Mouse (Mus musculus) thymus, postnatal 36 days (tissue): ENCODE measurements around the gene Dnajc1.

Experiments
- DNase-seq, 2 experiments: peaks; one replicate each; pipeline ENCODE4 v3.0.0; 2022; ENCODE audit warnings: mixed read lengths in 2 of 2

Gene Dnajc1

DNA sequence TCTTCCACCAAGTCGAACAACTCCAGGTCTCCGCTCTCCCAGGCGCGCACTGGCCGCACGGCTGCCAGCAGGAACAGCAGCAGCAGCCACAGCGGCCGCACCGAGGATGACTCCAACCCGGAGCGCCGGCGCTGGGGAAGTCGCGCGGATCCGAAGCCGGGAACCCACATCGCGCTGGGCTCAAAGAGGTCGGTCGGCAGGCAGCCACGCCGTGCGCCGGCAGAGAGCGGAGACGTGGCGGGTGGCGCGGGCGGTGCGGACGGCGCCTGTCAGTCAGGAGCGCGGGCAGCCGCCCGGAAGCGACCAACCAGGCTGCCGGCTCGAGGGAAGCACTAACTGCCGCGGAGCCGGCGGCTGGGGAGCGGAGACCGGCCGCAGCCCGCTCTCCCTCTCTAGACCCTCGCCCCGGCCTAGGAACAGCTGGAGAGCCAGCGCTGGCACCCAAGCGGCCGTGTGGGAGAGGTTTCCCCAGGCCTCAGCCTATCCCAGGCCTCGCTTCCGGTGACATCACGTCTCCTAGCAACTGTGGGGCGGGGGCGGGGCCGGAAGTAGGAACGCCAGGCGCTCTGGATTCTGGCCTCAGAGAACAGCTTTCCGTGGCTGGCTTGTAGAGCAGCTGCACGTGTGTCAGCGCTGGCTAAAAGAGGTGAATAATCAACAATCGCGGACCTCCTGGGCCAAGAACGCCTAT is at the start of gene Dnajc1:
Gene Dnajc1, minus strand, starts transcription at position 500 of the 691 bp plus-strand sequence.
- DNase-seq: peak; percentile 85 to 87

DNA sequence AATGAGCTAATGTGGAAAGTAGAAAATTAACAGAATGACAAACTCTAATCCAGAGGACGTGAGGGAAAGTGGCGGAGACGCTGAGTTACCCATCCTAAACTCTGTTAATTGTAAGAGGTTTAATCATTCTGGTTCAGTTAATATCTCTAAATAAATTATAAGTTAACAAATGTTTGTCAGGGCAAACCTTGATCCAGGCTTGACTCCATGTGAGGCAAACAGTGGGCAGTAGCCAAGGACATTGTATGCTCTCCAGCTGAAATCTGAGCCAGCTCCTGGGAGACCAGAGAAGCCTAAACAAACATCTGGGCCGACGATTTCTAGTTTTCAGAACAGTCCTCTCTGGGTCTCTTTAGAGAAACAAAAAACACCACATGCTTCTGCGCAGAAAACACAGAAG is 49.2 kb upstream of the Dnajc1 start:
- no peak for DNase-seq

DNA sequence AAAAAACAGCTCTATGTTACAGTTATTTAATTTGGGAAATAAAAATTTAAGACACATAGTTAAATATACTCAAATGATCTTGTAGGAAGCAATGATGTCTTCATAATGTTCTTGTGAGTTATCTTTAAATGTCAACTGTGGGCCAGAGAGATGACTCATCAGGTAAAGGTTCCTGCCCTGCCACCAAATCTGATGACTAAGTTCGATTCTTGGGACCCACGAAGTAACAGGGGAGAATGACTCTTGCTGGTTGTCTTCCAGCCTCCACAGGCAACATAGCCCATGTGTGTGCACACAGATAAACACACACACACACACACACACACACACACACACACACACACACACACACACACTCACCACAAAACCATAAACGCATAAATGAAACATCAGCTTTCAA is 22.6 kb upstream of the Dnajc1 start:
- DNase-seq: no peak

DNA sequence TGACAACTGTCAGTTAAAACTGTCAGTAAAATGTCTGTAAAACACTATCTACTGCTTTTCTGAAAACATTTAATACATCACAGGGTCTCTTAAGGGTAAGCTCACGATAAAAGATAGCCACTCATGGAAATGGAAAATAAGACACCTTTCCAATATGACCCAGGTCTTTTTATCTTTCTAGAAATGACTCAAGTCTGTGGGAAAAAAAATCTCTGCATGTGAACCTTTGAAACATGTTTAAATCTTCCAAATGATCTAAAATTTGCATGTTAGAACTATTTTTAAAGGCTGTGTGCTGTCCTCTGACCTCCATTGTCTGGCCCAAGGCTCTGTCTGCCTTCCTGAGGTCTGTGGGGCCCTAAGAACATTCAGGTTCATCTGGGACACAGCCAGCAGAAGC is 11.0 kb upstream of the Dnajc1 start:
- no peak for DNase-seq

DNA sequence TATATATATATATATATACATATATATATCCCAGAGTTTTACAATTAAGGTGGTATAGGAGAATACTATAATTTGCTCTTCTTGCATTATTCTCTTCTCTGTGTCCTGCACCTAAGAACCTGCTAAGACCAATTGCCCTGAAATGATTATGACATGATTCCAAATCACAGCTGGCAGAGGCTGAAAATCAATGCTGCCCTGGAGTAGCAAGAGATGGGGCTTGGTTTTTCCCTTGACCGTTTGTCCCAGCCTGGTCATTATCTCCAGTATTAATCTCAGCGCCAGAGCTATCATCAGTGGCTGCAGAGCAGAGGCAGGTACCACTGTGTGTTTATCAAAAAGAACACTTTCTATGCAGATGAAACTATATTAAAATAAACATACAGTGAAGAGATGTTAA is 9.1 kb upstream of the Dnajc1 start:
- no peak for DNase-seq

DNA sequence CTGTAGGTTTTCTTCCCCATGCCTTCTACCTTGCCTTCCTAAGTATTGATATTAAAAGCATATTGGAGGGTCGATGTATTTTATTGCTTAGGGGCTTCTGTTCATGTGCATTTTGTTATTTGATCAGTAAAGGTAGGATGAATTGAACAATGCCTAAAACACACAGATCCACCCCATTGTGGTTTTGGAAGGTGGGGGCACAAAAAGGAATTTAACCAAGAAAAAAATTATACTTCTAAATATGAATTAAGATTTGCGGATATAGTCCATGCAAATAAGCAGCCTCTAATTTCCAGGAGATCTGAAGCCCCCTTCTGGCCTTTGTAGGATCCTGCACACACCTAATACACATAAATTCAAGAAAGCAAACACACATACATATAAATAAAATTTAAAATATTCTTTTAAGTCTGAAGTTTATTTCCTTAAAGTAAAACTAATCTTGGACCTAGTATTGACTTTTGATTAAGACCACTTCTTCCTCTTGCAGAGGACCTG is 441 bp upstream of the Dnajc1 start:
- no peak for DNase-seq

DNA sequence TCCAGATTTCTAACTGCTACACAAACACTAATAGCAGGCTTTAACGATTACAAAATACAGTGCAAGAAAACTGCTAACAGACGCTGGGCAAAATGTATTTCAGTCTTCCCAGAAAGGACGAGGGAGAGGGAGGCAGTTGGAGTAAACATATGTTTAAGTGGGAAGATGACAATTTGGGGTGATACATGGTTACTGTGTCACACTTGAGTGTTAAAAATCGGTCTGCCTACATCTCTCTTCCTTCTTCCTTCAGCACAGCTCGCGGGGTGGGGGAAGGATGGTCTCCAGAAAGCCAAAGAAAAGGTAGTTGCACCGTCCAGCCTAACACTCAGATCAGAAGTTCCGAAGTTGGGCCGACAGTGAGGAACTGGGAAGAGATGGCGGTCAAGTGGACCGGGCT is 769 bp downstream of the Dnajc1 start:
- no peak for DNase-seq

DNA sequence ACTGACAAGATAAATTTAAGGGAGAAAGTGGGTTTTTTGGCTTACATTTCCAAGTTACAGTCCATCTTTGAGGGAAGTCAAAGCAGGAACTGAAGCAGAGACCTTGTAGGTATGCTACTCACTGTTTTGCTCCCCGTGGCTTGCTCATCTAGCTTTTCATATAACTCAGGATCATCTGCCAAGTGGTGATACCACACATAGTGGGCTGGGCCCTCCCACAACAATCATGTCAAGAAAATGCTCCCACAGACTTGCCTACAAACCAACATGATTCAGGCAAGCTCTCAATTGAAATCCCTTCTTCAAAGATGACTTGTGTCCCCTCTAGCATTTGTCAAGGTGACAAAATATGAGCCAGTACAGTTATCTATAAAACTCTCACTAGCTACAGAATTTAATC is 3.0 kb downstream of the Dnajc1 start:
- DNase-seq: no peak

DNA sequence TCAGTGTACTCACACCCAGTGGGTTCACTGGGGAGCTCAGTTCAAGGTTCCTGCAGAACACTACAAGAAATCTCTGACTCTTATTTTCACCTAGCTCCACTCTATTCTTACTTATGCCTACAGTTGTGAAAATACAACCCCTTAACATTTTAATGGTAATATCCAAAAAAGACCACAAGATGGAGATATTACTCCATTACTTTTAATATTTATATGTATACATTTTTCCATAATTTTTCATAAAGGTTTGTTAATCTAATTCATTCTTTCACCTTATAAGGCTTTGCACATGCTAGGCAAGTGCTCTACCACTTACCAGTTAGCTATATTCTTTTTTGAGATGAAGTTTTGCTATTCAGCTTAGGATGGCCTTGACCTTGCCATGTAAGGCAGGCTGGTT is 11.0 kb downstream of the Dnajc1 start:
- no peak for DNase-seq

DNA sequence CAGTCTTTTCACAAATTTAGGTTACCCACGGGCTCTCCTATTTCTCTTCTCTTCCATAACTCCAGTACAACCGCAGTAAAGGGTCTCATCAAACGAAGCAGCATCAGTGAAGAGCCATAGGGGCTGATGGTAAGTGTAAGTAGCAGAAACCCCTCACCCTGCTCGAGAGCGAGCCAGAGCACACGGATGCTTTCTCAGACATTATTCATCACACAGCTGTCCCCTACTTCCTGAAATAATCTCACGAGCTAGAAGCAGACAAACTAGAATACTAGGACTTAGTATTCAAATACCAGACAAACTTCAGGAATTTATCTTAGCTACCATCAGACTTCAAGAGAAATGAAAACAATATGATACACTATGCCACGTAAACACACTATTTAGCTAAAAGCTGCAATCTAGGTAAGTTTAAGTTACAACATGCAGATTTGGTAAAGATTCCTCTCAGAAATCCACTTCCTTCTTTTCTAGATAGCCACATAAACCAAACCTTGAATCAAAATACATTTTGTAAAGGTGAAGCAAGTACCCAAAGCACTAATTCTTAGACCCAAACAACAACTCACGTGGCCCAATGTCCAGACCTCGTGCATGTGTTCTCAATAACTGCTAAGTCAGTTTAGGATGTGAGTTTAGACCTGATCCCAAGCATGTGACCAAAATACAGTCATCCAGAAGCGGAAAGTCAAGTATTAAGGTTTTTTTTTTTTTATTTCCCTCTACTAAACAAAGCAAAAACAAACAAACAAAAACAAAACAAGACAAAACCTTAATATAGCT is 20.0 kb downstream of the Dnajc1 start:
- no peak for DNase-seq

DNA sequence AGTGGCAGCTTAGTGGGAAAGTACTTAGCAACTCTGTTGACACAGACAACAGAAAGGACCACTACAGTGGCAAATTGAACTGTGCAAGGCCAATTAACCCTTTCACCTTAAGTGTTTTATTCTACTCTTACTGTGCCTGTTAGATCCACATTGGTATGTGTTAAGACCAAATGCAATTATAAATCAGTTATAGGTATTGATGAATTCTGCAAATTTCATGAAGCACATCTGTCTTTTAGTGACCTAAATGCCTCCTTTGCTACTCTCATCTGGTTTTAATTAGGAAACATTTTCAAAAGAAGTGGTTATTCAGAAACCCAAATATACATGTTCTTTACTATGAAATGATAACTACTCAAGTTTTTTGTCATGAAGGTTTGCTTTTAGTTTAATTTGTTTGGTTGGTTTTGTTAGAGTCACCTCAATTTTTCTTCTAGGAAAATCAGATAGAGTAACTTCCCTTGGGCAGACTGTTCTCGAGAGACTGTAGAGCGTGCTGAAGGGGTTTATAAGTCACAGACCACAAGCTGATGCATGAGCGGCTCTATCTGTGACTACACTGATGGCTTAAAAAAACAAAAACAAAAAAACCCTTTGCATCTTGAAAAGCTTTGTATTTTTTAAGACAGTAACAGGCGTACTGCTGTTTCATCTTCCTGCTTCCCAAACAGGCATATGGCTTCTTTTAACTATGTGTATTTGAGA is 21.7 kb downstream of the Dnajc1 start:
- no peak for DNase-seq

DNA sequence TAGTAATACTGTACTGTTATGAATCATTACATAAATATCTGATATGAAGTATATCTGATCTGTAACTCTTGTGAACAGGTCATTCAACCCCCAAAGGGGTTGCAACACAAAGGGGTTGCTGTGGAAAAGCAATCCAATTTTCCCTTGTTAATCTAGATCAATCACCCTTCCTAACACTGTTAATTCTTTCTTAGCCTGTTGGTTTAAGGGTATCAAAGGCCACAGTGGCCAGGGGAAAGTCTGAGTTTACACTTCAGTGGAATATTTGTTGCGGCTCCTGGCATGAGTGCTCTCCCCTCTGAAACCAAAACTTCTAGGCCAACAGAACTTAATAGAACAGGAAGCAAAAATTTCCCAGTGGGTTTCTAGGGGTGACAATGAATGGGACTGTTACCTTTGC is 28.2 kb downstream of the Dnajc1 start:
- no peak for DNase-seq

DNA sequence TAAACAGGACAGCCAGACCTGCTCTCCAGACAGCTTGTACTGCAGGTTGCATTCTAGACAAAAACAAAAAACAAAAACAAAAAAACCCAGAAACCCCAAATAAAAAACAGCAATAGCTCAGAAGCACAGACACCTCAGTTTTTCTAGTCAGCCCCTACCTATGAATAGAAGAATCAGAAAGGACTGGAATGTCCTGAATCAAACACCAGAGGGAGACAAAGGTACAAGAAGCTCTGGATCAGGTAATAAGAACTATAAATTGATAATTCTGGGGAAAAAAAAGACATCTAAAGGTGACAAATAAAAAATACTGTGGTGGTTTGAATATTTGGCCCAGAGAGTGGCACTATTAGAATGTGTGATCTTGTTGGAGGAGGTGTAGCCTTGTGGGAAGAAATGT is 37.3 kb downstream of the Dnajc1 start:
- DNase-seq: no peak

DNA sequence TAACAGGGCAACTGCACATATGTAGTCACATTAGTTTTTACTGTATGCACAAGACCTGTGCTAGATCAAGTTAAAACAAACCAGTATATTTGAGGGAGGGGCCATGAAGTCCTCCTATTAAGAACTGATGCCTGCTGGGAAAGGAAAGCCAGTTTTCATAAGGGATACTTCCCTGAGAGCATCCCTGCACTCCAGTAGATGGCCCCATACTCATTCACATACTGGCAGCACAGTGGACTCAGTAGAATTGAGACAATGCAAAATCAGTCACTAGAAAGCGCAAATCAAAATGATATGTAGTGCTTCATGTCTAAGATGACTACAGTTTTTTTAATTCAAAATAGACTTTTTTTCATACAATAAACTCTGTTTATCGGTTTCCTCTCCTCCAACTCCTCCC is 40.0 kb downstream of the Dnajc1 start:
- DNase-seq: no peak

DNA sequence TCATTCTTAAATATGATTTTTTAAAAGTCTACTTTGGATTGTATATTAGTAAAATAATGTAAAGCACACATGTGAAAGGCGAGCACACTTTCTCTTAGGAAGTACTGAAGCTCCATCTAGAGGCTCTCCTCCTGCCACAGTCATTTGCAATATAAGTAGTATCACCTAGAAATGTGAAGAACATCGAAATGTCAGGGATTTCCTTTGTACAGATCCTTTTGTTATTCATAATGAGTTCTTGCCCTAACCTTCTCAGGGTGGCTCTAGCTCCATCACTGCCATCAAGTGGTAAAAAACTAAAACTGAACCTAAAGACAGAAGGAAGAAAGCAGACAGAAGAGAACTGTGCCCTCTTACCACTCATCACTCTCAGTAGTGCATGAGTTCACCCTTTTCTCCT is 49.2 kb downstream of the Dnajc1 start:
- no peak for DNase-seq

DNA sequence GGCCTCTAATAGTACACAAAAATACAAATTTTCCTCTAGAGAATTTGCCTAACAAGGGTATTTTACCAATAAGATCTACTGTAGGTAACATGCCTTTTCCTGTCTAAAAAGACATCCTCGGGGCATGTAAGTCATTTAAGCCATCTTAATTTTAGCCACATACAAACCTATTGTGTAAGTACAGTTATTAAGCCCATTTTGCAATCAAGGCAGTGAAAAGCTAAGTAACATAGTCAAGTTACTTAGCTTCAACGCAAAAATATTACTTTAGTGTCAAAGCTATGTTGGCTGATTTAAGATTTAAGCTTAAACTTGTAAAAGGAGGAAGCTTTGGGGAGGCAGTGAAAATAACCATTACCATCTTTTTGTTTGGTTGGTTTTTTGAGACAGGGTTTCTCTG is 74.0 kb downstream of the Dnajc1 start:
- DNase-seq: no peak

DNA sequence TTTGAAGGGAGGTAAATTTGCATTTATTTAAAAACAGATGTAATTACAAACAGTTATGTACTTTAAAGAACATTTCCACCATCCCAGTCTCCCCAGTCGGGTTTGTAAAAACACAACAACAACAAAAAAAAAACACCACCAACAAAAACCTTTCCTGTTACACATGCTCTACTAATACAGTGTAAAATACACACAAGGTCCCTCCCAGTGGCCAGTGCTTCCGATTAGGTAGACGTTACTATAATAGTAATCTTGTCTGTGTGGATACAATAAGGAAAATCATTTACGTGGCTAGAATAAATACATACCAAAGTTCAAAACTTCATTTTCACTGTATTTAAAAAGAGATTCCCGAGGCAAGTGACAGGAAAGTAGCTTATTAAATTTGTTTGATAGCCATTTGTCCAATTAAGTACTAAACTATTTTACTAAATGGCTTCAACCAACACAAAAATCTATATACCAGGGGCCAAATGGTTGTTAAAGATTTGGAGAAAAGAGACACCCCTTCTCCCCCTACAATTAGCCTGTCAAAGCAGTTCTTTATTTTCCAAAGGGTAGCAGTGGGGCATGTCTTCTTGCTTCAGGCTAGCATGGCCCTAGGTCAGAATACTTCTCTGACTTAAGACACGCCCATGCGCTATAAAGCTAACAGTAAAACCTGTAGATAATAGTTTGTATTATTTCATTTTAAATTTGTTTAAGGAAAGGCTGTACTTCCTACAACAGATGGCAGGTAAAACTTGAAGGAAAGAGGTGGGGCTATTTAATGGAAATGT is 74.9 kb downstream of the Dnajc1 start:
- DNase-seq: no peak

DNA sequence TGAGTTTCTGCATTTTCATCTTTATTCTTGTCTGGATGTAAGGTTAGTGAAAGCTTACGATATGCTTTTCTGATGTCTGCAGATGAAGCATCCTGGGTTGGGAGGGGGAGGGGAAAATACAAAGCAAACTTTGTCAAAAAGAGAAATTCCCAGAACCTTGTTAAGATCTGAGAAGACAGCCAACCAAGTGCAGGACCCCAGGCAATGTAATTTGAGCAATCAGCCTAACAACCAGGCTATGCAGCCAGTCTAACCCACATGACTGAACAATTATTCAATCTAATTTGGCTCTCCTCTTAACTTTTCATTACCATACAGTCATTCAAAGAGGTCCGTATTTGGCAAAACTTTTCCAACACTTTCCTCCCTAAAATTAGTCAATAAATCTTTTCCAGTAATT is 75.7 kb downstream of the Dnajc1 start:
- DNase-seq: no peak

DNA sequence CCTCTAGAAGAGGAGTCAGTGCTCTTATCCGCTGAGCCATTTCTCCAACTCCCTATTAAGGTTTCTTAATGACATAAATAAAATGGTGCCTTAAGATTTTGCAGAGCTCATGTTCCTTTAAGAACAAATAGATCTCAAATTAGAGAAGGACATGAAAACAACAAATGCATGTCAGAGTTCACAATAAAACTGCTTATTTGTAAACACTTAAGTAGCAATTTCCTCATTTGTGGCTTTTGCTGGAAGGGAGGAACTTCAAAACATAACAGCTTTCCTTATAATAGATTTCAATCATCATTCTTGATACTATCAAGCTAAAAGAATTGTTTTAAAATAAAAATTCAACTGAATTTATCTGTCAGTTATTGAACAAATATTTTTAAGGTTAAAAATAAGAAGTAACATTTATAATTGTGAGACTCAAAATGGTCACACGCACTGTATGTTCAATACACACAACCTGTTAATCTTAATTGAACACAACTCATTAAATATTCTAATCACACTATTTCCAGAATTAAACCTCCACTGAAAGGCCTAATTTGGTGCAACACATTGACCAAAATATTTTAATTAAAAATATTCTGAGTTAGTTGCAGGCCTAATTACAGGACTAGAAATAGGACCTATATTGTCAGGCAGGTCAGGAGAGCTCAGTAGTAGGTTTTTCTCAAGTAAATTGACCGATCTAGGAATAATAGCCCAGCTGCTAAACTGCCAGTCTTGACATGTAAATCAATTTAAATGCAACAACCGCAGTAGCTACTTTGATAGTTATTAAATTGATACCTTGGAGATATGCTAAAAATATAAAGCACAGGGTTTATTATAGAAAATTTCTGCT is 82.1 kb downstream of the Dnajc1 start:
- no peak for DNase-seq

DNA sequence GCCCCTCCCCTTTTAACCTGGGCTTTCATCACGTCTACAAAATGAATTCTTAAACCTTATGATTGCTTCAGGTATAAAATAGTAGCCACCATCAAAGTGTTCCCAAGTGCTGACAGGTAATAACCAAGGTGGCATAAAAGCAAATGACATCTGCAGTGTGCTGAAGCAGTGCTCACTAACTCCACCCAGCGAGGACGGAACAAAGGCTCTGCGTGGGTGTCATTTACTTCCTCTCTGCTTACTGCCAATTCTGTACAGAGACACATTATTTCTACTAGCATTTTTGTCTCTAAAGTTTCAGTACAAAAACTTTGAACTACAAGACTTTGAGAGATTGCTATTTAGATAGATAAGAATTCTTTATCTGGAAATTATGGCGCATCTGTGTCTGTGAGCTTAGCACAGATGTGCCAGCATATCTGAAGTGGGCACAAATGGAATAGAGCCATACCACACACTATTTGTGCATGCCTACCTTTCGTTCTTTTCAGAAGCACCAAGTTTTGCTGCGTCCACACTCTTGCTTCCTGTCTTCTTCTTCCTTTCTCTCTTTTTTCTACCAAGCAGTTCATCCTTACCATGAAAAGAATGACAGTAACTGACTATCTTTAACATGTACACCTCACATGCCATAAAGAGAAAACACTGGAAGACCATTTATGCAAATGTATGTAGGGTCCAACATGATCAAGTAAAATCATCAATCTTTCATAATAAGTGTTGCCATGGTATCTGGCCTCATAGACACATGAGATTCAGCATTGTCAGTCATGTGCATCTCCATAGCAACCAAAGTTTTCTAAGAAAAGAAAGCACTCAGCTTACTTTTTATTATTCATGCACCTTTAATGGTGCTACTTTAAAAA is 85.0 kb downstream of the Dnajc1 start:
- DNase-seq: peak; percentile 38 to 51

DNA sequence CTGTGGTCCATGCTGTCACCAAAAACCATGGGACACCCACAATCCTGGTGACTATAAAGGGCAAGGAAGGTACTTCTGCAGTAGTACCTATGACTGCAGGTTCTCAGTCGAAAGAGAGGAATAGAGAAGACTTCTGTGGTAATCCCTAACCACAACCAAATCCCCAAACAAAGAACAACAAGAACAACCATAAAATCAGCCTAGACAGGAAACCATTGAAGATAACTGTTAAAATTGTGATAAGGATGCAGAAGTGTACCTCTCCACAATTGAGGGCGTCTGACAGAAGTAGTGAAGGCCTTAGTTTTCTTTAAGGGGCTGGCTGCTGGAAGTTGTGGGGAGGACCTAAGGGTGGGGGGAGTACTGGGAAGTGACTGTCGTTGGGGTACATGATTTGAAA is 91.7 kb downstream of the Dnajc1 start:
- DNase-seq: no peak
